Mouse (Mus musculus): Measurements from ENCODE around the gene Gm6034.
"Not testable (repeated sequence)": the region's sequence is repeated elsewhere in the genome, so short reads cannot be mapped to it uniquely, and the experiment has no call there.

DNA sequence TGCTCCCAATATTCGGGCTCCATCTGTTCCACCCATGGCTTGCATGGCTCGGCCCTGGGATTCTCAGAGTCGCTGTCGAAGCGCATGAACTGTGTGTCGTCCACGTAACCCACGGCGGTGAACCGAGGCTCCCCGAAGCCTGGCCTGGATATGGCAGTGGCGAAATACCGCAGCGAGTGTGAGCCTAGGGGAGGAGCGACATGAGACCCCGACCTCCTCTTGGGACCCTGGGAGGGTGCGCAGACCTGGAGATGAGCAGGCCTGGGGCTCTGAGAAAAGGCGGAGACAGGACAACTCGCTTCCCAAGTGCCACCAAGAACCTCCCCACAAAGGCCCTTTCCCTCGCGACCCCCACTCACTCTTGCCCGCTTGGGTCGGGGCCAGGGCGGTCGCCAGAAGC is 15.2 kb downstream of the Gm6034 start:
- not testable (repeated sequence) for TF ChIP-seq CTCF (IDR thresholded peaks at IDR 0.05; ENCODE audit: control insufficient read depth, insufficient read depth, low read length); POLR2A (IDR thresholded peaks at IDR 0.05; ENCODE audit: borderline replicate concordance, control insufficient read depth, low read depth, low read length)
